Mouse (Mus musculus): ENCODE results near the gene Yipf4.

The Yipf4 gene

GRCm38 (mm10) chr17:74526117-74526516 lies 36.8 kb downstream of the Yipf4 start:
- no peak for DNase-seq (ENCODE audit: low read depth)

GRCm38 (mm10) chr17:74526806-74527653 lies 37.7 kb downstream of the Yipf4 start:
- DNase-seq (ENCODE audit: low read depth), result peak; percentile 66

- peak; percentile 100 for DNase-seq (ENCODE audit: low read depth)
Observed at GRCm38 (mm10) chr17:74527729-74528607, 38.7 kb downstream of the Yipf4 start, which contains the start of gene Birc6. Birc6 (plus strand) TSS chr17:74528295.

- DNase-seq (ENCODE audit: low read depth), result peak; percentile 72
Observed at GRCm38 (mm10) chr17:74528648-74529532, 39.6 kb downstream of the Yipf4 start.

- no peak for DNase-seq (ENCODE audit: low read depth)
Observed at GRCm38 (mm10) chr17:74529533-74529824, 40.2 kb downstream of the Yipf4 start.

GRCm38 (mm10) chr17:74534971-74535370 lies 45.7 kb downstream of the Yipf4 start:
- no peak for DNase-seq (ENCODE audit: low read depth)

GRCm38 (mm10) chr17:74537526-74537925 lies 48.2 kb downstream of the Yipf4 start:
- no peak for DNase-seq (ENCODE audit: low read depth)

GRCm38 (mm10) chr17:74543615-74544014 lies 54.3 kb downstream of the Yipf4 start:
- DNase-seq (ENCODE audit: low read depth), result no peak

Data from NIH3T3 (cell line).